Mouse (Mus musculus): ENCODE measurements around the gene Echdc1. TPM values are rescaled to one million over a fixed set of nuclear protein-coding genes. Genes with fewer than 3 reads are reported as not detected.

Echdc1 gene
- 0.27 and 0.65 TPM in 2 replicates for polyA plus RNA-seq (2012; rRNA removed; ENCODE audit: low replicate concordance)

DNA sequence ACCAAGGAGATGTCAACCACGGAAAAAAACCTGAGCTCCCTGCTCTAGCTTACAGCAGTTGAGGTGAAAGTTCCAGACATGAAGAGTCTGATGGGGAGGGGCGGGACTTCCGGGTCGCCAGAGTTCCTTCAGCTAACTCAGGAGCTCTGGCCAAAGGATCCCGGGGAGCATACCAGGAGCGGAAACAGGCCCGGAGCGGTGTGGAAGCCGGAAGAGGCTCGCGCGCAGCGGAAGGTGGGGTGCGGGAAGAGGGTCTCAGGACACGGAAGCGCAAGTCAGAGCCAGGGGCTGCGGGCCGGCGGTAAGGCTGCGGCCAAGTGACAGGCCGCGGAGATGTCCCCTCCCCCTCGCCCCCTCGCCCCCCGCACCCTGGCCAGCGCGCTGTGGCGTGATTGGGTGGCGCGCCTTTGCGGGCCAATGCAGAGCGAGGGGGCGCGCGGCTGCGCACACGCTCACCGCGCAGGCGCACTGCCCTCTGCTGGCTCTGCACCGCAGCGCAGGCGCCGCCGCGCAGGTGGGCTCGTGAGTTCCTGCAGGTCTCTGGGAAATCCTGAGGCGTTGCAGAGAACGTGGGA, at the start of gene Echdc1:
Echdc1 (plus strand) TSS at position 103 of the 575 bp plus-strand sequence.

DNA sequence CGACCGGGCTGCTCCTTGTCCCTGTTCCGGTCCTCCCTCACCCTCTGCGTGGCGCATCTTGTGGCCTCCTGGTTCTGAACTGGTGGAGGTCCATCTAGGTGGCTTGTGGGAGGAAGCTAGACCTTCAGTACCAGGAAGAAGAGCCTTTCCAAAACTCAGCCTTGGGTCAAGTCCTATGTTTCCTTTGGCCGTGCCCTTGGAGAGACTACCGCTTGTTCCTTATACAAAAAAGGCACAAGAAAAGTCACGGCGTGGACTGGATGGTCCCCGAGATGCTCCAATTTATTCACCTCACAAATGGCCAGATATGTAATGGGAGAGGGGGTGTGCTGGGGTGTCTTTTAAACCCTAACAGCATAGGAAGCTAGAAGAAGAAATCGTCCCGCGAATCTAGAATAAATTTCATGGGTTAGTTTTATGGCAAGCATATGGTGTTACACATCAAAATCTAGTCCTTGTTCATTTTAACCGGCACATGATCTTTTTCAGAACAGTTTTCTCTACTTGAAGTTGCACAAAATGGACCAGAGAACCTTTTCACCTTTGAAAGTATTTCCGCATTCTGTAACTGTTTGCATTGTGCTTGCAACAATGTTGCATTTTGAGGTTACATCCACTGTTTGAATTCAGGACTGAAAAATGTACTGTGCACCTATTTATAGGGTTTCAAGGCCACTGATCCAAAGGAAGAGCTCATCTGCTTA, 49.4 kb downstream of the Echdc1 start, which contains the start of gene Rnf146:
Rnf146 (minus strand) TSS at position 246 of the 704 bp plus-strand sequence.

Other genes with a start within 250 kb of the Echdc1 start
- gene Soga3, start 169.3 kb upstream of the Echdc1 start, polyA plus RNA-seq (2012; rRNA removed; ENCODE audit: low replicate concordance) = 0.20 and 0.27 TPM in 2 replicates
- gene Gm49353, start 114.2 kb upstream of the Echdc1 start, polyA plus RNA-seq (2012; rRNA removed; ENCODE audit: low replicate concordance) = not detected in 2 replicates
- 0.01 TPM in 1 of 2 replicates, not detected in the other for gene 9330159F19Rik, start 101.6 kb upstream of the Echdc1 start, polyA plus RNA-seq (2012; rRNA removed; ENCODE audit: low replicate concordance)
- gene Rnf146, start 49.3 kb downstream of the Echdc1 start, polyA plus RNA-seq (2012; rRNA removed; ENCODE audit: low replicate concordance) = 4.0 and 5.3 TPM in 2 replicates
- gene Rspo3, start 222.7 kb downstream of the Echdc1 start, polyA plus RNA-seq (2012; rRNA removed; ENCODE audit: low replicate concordance) = 1.3 and 1.7 TPM in 2 replicates

All from duodenum, adult 2 months (tissue).